Mouse (Mus musculus) cortical plate, adult 2 months (tissue): ENCODE data around the gene Cnga3. TPM values are rescaled to one million over a fixed set of nuclear protein-coding genes. Genes with fewer than 3 reads are reported as not detected.

Source experiments
- H3K27ac ChIP-seq: fragments of 200-500 bp; 2 replicates; pipeline ENCODE4 v1.5.1; 2012; ENCODE audit warnings: low read length, control low read depth, inconsistent platforms; ENCODE audit not compliant: insufficient read depth
- H3K4me1 ChIP-seq: fragments of 200-500 bp; 2 replicates; pipeline ENCODE4 v1.6.1; 2011; ENCODE audit warnings: low read length; ENCODE audit not compliant: control insufficient read depth, insufficient read depth
- H3K4me3 ChIP-seq: fragments of 200-500 bp; 2 replicates; pipeline ENCODE4 v1.5.1; 2011; ENCODE audit warnings: mild to moderate bottlenecking, low read length, control low read depth; ENCODE audit not compliant: insufficient read depth
- CTCF ChIP-seq: fragments of 200-500 bp; IDR thresholded peaks from 2 replicates; pipeline ENCODE4 v1.5.1; 2011; ENCODE audit warnings: mild to moderate bottlenecking, control low read depth, low read length; ENCODE audit not compliant: insufficient read depth; ENCODE audit errors: extremely low read depth
- POLR2A ChIP-seq: fragments of 200-500 bp; IDR thresholded peaks from 2 replicates; pipeline ENCODE4 v1.6.1; 2011; ENCODE audit warnings: mild to moderate bottlenecking, low read length, control low read depth; ENCODE audit not compliant: insufficient read depth; ENCODE audit errors: extremely low read depth
- polyA plus RNA-seq: library from polyadenylated mRNA; depleted of rRNA; stranded (reverse); fragments of >200 nt; gene quantifications from 2 replicates; pipeline ENCODE4 v1.2.3, GENCODE M21; 2012

Gene Cnga3
- polyA plus RNA-seq, 1 experiment = not detected

GRCm38 (mm10) chr1:37219593-37219992 is 5.4 kb downstream of the Cnga3 start:
- no peak overlapping the region for H3K4me3 ChIP-seq
- no peak for TF ChIP-seq CTCF
- TF ChIP-seq POLR2A = no peak
- H3K4me1 ChIP-seq = no peaks in the 10 kb centered on the region; the same call in none of the 2 replicates
- 0 out of 2 replicates have a peak overlapping the region, but pooled peaks have one; percentile 26 for H3K27ac ChIP-seq

- H3K4me1 ChIP-seq = no peaks in the 10 kb centered on the region; the same call in none of the 2 replicates
- TF ChIP-seq CTCF (no peak), POLR2A (no peak)
- no peak overlapping the region for H3K4me3 ChIP-seq
- 0 out of 2 replicates have a peak overlapping the region, but pooled peaks have one; percentile 26 for H3K27ac ChIP-seq
Observed at GRCm38 (mm10) chr1:37220134-37220907, 6.1 kb downstream of the Cnga3 start.

GRCm38 (mm10) chr1:37222002-37222401 is 7.8 kb downstream of the Cnga3 start:
- no peak for TF ChIP-seq CTCF
- TF ChIP-seq POLR2A = no peak
- H3K4me1 ChIP-seq = no peaks in the 10 kb centered on the region; the same call in none of the 2 replicates
- H3K27ac ChIP-seq = no peak overlapping the region

GRCm38 (mm10) chr1:37230404-37230803 is 16.2 kb downstream of the Cnga3 start:
- Histone ChIP-seq H3K4me1 (no peaks in the 10 kb centered on the region), H3K4me3 (no peak overlapping the region), H3K27ac (no peak overlapping the region)
- no peak for TF ChIP-seq POLR2A
- TF ChIP-seq CTCF = no peak

More at GRCm38 (mm10) chr1:37222002-37222401, 7.8 kb downstream of the Cnga3 start:
- no peak overlapping the region for H3K4me3 ChIP-seq

GRCm38 (mm10) chr1:37231295-37231701 is 17.1 kb downstream of the Cnga3 start:
- no peak overlapping the region for H3K4me3 ChIP-seq
- H3K4me1 ChIP-seq = no peaks in the 10 kb centered on the region
- TF ChIP-seq CTCF = no peak
- no peak for TF ChIP-seq POLR2A

GRCm38 (mm10) chr1:37239045-37239635 is 24.9 kb downstream of the Cnga3 start:
- Histone ChIP-seq H3K27ac (no peak overlapping the region), H3K4me1 (no peaks in the 10 kb centered on the region), H3K4me3 (no peak overlapping the region)
- TF ChIP-seq CTCF (no peak), POLR2A (no peak)

More at GRCm38 (mm10) chr1:37231295-37231701, 17.1 kb downstream of the Cnga3 start:
- no peak overlapping the region for H3K27ac ChIP-seq

GRCm38 (mm10) chr1:37242253-37242652 is 28.0 kb downstream of the Cnga3 start:
- no peak for TF ChIP-seq POLR2A
- TF ChIP-seq CTCF = no peak
- no peak overlapping the region for H3K27ac ChIP-seq
- H3K4me3 ChIP-seq = no peak overlapping the region
- no peaks in the 10 kb centered on the region for H3K4me1 ChIP-seq

GRCm38 (mm10) chr1:37246476-37246875 is 32.2 kb downstream of the Cnga3 start:
- TF ChIP-seq POLR2A = no peak
- TF ChIP-seq CTCF = no peak
- Histone ChIP-seq H3K4me3 (no peak overlapping the region), H3K27ac (no peak overlapping the region), H3K4me1 (no peaks in the 10 kb centered on the region)

- no peak overlapping the region for H3K4me3 ChIP-seq
- H3K4me1 ChIP-seq = no peaks in the 10 kb centered on the region
- no peak for TF ChIP-seq POLR2A
- no peak for TF ChIP-seq CTCF
- no peak overlapping the region for H3K27ac ChIP-seq
Observed at GRCm38 (mm10) chr1:37248406-37248805, 34.2 kb downstream of the Cnga3 start.

GRCm38 (mm10) chr1:37250643-37251310 is 36.5 kb downstream of the Cnga3 start:
- Histone ChIP-seq H3K4me3 (no peak overlapping the region), H3K4me1 (no peaks in the 10 kb centered on the region), H3K27ac (no peak overlapping the region)
- TF ChIP-seq CTCF = peak; percentile 91
- no peak for TF ChIP-seq POLR2A
